Mouse (Mus musculus) forebrain, embryonic 14.5 days (tissue): Measurements from ENCODE around the gene Tbx21. TPM values are rescaled to one million over a fixed set of nuclear protein-coding genes. Genes with fewer than 3 reads are reported as not detected.
A peak's percentile ranks its signal among the peaks of the same experiment; 100 is the strongest.

Source experiments
- ATAC-seq: fragments of 200-750 bp; cut with Nextera tagmentation; 2 replicates; pipeline ENCODE4 v1.8.0; 2017; ENCODE audit warnings: mild to moderate bottlenecking, moderate library complexity
- DNase-seq: peaks from one replicate; pipeline ENCODE4 v3.0.0-alpha.2; 2015; ENCODE audit warnings: low spot score
- H3K27ac ChIP-seq: fragments of 300-500 bp; sonication (generic); 2 replicates; pipeline ENCODE4 v1.5.1; 2014; ENCODE audit warnings: low read depth, mild to moderate bottlenecking, control low read depth, low read length, moderate library complexity
- H3K27me3 ChIP-seq: fragments of 300-500 bp; sonication (generic); replicated peaks from 2 replicates; pipeline ENCODE4 v1.6.1; 2014; ENCODE audit warnings: low read length, control low read depth, mixed read lengths; ENCODE audit not compliant: control insufficient read depth, insufficient read depth
- H3K36me3 ChIP-seq: fragments of 300-500 bp; sonication (generic); 2 replicates; pipeline ENCODE4 v1.6.1; 2014; ENCODE audit warnings: low read length, control low read depth; ENCODE audit not compliant: control insufficient read depth, insufficient read depth
- H3K4me1 ChIP-seq: fragments of 300-500 bp; sonication (generic); 2 replicates; pipeline ENCODE4 v1.6.1; 2014; ENCODE audit warnings: antibody characterized with exemption, low read length, control low read depth; ENCODE audit not compliant: control insufficient read depth, insufficient read depth
- H3K4me2 ChIP-seq: fragments of 300-500 bp; sonication (generic); 2 replicates; pipeline ENCODE4 v1.6.1; 2014; ENCODE audit warnings: mild to moderate bottlenecking, control low read depth, low read length
- H3K4me3 ChIP-seq: fragments of 300-500 bp; sonication (generic); 2 replicates; pipeline ENCODE4 v1.5.1; 2014; ENCODE audit warnings: low read depth, low read length, control low read depth
- H3K9ac ChIP-seq: fragments of 300-500 bp; sonication (generic); 2 replicates; pipeline ENCODE4 v1.6.1; 2014; ENCODE audit warnings: mild to moderate bottlenecking, low read length, control low read depth, moderate library complexity
- H3K9me3 ChIP-seq: fragments of 300-500 bp; sonication (generic); replicated peaks from 2 replicates; pipeline ENCODE4 v1.6.1; 2016; ENCODE audit warnings: low read length, control low read depth, mixed read lengths; ENCODE audit not compliant: control insufficient read depth
- WGBS: fragments of 180-500 bp; shearing (Covaris S2); extraction: QIAGEN DNeasy Blood & Tissue Kit; methylation state at CpG from one replicate; pipeline ENCODE4 v1.1.7; 2014; 5-methylcytosine and 5-hydroxymethylcytosine counted together
- polyA plus RNA-seq: library from polyadenylated mRNA; unstranded; fragments of >200 nt; fragmentation: Nextera tagmentation; extraction: Ambion mirVana; gene quantifications from 2 replicates; pipeline ENCODE4 v1.2.1, GENCODE M21; 2014

The Tbx21 gene
- polyA plus RNA-seq, 1 experiment from 2014 or later = 0.13 TPM

- DNase-seq (peak; percentile 37), ATAC-seq (no peak)
- Histone ChIP-seq H3K36me3 (no peaks in the 10 kb centered on the region), H3K9me3 (no peaks in the 10 kb centered on the region), H3K27me3 (no peaks in the 10 kb centered on the region), H3K4me3 (no peak overlapping the region), H3K27ac (no peak overlapping the region), H3K9ac (no peak overlapping the region), H3K4me1 (no peaks in the 10 kb centered on the region), H3K4me2 (no peak overlapping the region)
- WGBS = 56% methylated on average over 11 of the region's 11 CpGs
Measured at GRCm38 (mm10) chr11:97082977-97083376, 32.2 kb downstream of the Tbx21 start.

DNA sequence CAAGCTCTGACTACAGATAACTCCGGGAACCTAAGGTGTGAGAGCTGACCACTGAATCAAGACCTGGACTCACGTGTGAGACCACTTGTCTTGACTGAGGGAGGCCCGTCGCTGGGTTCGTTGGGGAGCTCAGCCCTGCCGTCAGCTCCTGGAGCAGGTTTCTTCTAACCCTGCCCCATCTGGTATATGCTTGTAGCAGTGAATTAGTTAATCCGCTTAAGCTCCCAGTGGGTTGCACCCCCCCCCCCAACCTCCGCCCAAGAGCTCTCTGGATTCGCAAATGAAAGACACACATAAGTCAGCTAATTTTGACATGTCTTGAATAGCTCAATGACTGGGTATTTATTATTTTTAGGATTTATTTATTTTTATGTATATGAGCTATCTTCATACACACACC is 34.8 kb downstream of the Tbx21 start:
- H3K36me3 ChIP-seq = no peaks in the 10 kb centered on the region
- no peak for DNase-seq
- 17% methylated on average over 9 of the region's 9 CpGs for WGBS
- H3K9me3 ChIP-seq = no peaks in the 10 kb centered on the region
- H3K4me1 ChIP-seq = no peaks in the 10 kb centered on the region
- no peak for ATAC-seq
- no peaks in the 10 kb centered on the region for H3K27me3 ChIP-seq
- no peak overlapping the region for H3K27ac ChIP-seq
- no peak overlapping the region for H3K4me3 ChIP-seq
- no peak overlapping the region for H3K9ac ChIP-seq
- no peak overlapping the region for H3K4me2 ChIP-seq

GRCm38 (mm10) chr11:97078751-97079150 is 36.4 kb downstream of the Tbx21 start:
- no peaks in the 10 kb centered on the region for H3K9me3 ChIP-seq
- H3K4me1 ChIP-seq = no peaks in the 10 kb centered on the region
- H3K36me3 ChIP-seq = no peaks in the 10 kb centered on the region
- ATAC-seq (no peak), DNase-seq (no peak)
- no peak overlapping the region for H3K4me2 ChIP-seq
- H3K4me3 ChIP-seq = no peak overlapping the region
- no peak overlapping the region for H3K9ac ChIP-seq
- no peak overlapping the region for H3K27ac ChIP-seq
- no peaks in the 10 kb centered on the region for H3K27me3 ChIP-seq
- WGBS = 61% methylated on average over 4 of the region's 4 CpGs

DNA sequence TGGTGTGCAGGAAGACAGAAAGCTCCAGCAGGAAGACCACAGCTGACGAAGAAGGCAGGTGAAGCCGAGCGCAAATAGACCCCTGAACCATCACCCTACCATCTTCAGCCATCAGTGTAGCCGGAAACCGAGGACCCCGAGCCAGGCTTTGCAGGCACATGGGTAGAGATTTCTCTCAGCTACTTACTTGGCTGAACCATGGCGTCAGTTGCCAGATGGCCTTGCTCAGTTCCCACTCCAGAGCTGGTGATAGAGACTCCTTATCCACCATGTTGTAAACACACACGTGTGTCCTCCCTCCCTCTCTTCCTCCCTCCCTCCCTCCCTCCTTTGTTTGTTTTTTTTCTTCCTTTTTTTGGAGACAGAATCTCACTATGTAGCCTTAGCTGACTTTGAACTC is 40.9 kb downstream of the Tbx21 start:
- ATAC-seq (no peak), DNase-seq (no peak)
- H3K4me3 ChIP-seq = no peak overlapping the region
- H3K36me3 ChIP-seq = no peaks in the 10 kb centered on the region
- no peaks in the 10 kb centered on the region for H3K4me1 ChIP-seq
- no peak overlapping the region for H3K27ac ChIP-seq
- 68% methylated on average over 8 of the region's 8 CpGs for WGBS
- no peaks in the 10 kb centered on the region for H3K27me3 ChIP-seq
- no peaks in the 10 kb centered on the region for H3K9me3 ChIP-seq
- no peak overlapping the region for H3K4me2 ChIP-seq
- no peak overlapping the region for H3K9ac ChIP-seq

GRCm38 (mm10) chr11:97072533-97072932 is 42.6 kb downstream of the Tbx21 start:
- H3K4me2 ChIP-seq = no peak overlapping the region
- 33% methylated on average over 3 of the region's 3 CpGs for WGBS
- H3K4me1 ChIP-seq = no peaks in the 10 kb centered on the region
- DNase-seq = peak; percentile 81
- 0 out of 2 replicates have a peak, but pooled peaks have one; percentile 15 for ATAC-seq
- H3K9ac ChIP-seq = no peak overlapping the region
- peaks cover 10% of the 10 kb centered on the region for H3K36me3 ChIP-seq
- H3K4me3 ChIP-seq = no peak overlapping the region
- H3K9me3 ChIP-seq = no peaks in the 10 kb centered on the region
- H3K27ac ChIP-seq = no peak overlapping the region
- H3K27me3 ChIP-seq = no peaks in the 10 kb centered on the region

GRCm38 (mm10) chr11:97071129-97071528 is 44.0 kb downstream of the Tbx21 start:
- 83% methylated on average over 1 of the region's 1 CpGs for WGBS
- no peak for ATAC-seq
- H3K27ac ChIP-seq = no peak overlapping the region
- no peaks in the 10 kb centered on the region for H3K27me3 ChIP-seq
- no peak for DNase-seq
- H3K4me2 ChIP-seq = no peak overlapping the region
- no peaks in the 10 kb centered on the region for H3K4me1 ChIP-seq
- no peak overlapping the region for H3K4me3 ChIP-seq
- no peak overlapping the region for H3K9ac ChIP-seq
- peaks cover 17% of the 10 kb centered on the region for H3K36me3 ChIP-seq
- H3K9me3 ChIP-seq = no peaks in the 10 kb centered on the region

- 91% methylated on average over 2 of the region's 2 CpGs for WGBS
- no peak overlapping the region for H3K27ac ChIP-seq
- no peak for ATAC-seq
Measured at GRCm38 (mm10) chr11:97069770-97070169, 45.4 kb downstream of the Tbx21 start.

GRCm38 (mm10) chr11:97069333-97069732 is 45.8 kb downstream of the Tbx21 start:
- H3K4me3 ChIP-seq = no peak overlapping the region
- no peaks in the 10 kb centered on the region for H3K9me3 ChIP-seq
- no peaks in the 10 kb centered on the region for H3K27me3 ChIP-seq
- H3K36me3 ChIP-seq = peaks cover 22% of the 10 kb centered on the region
- H3K9ac ChIP-seq = no peak overlapping the region
- no peak for DNase-seq
- no peak for ATAC-seq
- no peak overlapping the region for H3K27ac ChIP-seq
- WGBS = 64% methylated on average over 1 of the region's 1 CpGs
- H3K4me1 ChIP-seq = no peaks in the 10 kb centered on the region
- no peak overlapping the region for H3K4me2 ChIP-seq

More at GRCm38 (mm10) chr11:97069770-97070169, 45.4 kb downstream of the Tbx21 start:
- Histone ChIP-seq H3K4me2 (no peak overlapping the region), H3K9me3 (no peaks in the 10 kb centered on the region), H3K4me1 (no peaks in the 10 kb centered on the region), H3K9ac (no peak overlapping the region), H3K4me3 (no peak overlapping the region), H3K27me3 (no peaks in the 10 kb centered on the region), H3K36me3 (peaks cover 22% of the 10 kb centered on the region)
- no peak for DNase-seq

DNA sequence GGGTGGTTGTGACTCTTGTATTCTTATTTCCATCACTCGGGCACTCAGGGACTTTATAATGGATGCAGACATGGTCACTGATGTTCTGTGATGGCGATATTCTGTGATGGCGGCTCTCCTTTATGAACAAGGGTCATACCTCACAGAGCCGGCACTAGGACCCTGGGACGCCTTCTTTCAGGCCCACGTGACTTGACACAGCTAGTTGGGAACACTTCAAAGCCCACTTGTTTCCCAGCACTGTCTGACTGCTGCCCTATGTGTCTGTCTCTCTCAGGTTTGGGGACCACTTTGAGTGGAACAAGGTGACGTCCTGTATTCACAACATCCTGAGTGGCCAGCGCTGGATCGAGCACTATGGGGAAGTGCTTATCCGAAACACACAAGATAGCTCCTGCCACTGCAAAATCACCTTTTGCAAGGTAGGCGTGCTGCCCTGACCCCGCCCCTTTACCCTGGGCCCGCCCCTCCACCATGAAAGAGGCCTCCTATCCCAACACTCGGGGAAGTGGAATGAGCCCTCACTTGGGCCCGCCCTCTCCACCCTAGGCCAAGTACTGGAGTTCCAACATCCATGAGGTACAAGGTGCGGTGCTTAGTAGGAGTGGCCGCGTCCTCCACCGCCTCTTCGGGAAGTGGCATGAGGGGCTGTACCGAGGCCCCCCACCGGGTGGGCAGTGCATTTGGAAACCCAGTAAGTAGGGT is 48.3 kb downstream of the Tbx21 start:
- H3K9ac ChIP-seq = no peak overlapping the region
- H3K4me1 ChIP-seq = no peaks in the 10 kb centered on the region
- WGBS = 48% methylated on average over 22 of the region's 22 CpGs
- no peaks in the 10 kb centered on the region for H3K27me3 ChIP-seq
- DNase-seq (no peak), ATAC-seq (no peak)
- H3K4me3 ChIP-seq = no peak overlapping the region
- H3K4me2 ChIP-seq = no peak overlapping the region
- no peak overlapping the region for H3K27ac ChIP-seq
- H3K9me3 ChIP-seq = no peaks in the 10 kb centered on the region
- peaks cover 22% of the 10 kb centered on the region for H3K36me3 ChIP-seq
